Mouse (Mus musculus): ENCODE data around the gene Nusap1.
"Not testable (repeated sequence)": the region's sequence is repeated elsewhere in the genome, so short reads cannot be mapped to it uniquely, and the experiment has no call there.

Nusap1 gene

GRCm38 (mm10) chr2:119618199-119618982 is at the start of gene Nusap1, which contains the start of gene Oip5:
Gene Nusap1, plus strand, starts transcription at chr2:119618298.
Gene Oip5, minus strand, starts transcription at chr2:119618469.
- DNase-seq, result peak; percentile 93 to 95

GRCm38 (mm10) chr2:119572471-119572870 is 45.6 kb upstream of the Nusap1 start:
- DNase-seq, result no peak

GRCm38 (mm10) chr2:119581571-119581970 is 36.5 kb upstream of the Nusap1 start:
- DNase-seq, result no peak

- DNase-seq, result no peak
Observed at GRCm38 (mm10) chr2:119583439-119583838, 34.7 kb upstream of the Nusap1 start.

- DNase-seq, result no peak
Observed at GRCm38 (mm10) chr2:119584282-119584681, 33.8 kb upstream of the Nusap1 start.

- peak; percentile 37 to 66 for DNase-seq
Observed at GRCm38 (mm10) chr2:119587383-119587782, 30.7 kb upstream of the Nusap1 start.

GRCm38 (mm10) chr2:119591247-119591646 is 26.9 kb upstream of the Nusap1 start:
- DNase-seq, result peak in 1 of 2 experiments; percentile 12

- no peak for DNase-seq
Observed at GRCm38 (mm10) chr2:119593765-119594112, 24.4 kb upstream of the Nusap1 start.

- DNase-seq, result peak; percentile 99
Observed at GRCm38 (mm10) chr2:119594113-119594981, 23.8 kb upstream of the Nusap1 start.

GRCm38 (mm10) chr2:119595308-119595707 is 22.8 kb upstream of the Nusap1 start:
- no peak for DNase-seq

- DNase-seq, result no peak
Observed at GRCm38 (mm10) chr2:119596781-119597330, 21.2 kb upstream of the Nusap1 start.

GRCm38 (mm10) chr2:119601027-119601426 is 17.1 kb upstream of the Nusap1 start:
- DNase-seq, result no peak

- peak; percentile 22 to 29 for DNase-seq
Observed at GRCm38 (mm10) chr2:119601575-119601974, 16.5 kb upstream of the Nusap1 start.

GRCm38 (mm10) chr2:119602488-119602887 is 15.6 kb upstream of the Nusap1 start:
- no peak for DNase-seq

- DNase-seq, result no peak
Observed at GRCm38 (mm10) chr2:119603909-119604308, 14.2 kb upstream of the Nusap1 start.

- DNase-seq, result no peak
Observed at GRCm38 (mm10) chr2:119605361-119605973, 12.6 kb upstream of the Nusap1 start.

- DNase-seq, result no peak
Observed at GRCm38 (mm10) chr2:119607023-119607422, 11.1 kb upstream of the Nusap1 start.

GRCm38 (mm10) chr2:119617841-119618198 is 278 bp upstream of the Nusap1 start:
- DNase-seq, result no peak

GRCm38 (mm10) chr2:119619002-119619401 is 904 bp downstream of the Nusap1 start:
- not testable (repeated sequence) for DNase-seq

GRCm38 (mm10) chr2:119621302-119621701 is 3.2 kb downstream of the Nusap1 start:
- DNase-seq, result no peak

- no peak for DNase-seq
Observed at GRCm38 (mm10) chr2:119636781-119637180, 18.7 kb downstream of the Nusap1 start.

- DNase-seq, result no peak
Observed at GRCm38 (mm10) chr2:119641214-119641912, 23.3 kb downstream of the Nusap1 start.

All from cerebellum, postnatal 14 days (tissue).